Mouse (Mus musculus): ENCODE measurements around the gene Kif2c.

DNA sequence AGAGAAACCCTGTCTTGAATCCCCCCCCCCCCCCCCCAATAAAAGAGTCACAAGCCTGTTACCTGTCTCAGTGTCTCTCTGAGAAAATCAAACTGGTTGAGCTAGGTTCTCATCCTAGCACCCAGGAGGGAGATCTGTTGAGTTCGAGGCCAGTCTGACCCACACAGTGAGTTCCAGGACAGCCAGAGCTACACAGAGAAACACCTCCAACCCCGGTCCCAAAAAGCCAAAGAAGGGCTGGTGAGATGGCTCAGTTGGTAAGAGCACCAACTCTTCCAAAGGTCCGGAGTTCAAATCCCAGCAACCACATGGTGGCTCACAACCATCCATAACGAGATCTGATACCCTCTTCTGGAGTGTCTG, 20.5 kb upstream of the Kif2c start:
- TF ChIP-seq POLR2A (IDR thresholded peaks at IDR 0.05; ENCODE audit: borderline replicate concordance, extremely low read depth, insufficient read depth, insufficient read length, poor library complexity, severe bottlenecking), result no peak
- TF ChIP-seq CTCF (IDR thresholded peaks at IDR 0.05; ENCODE audit: borderline replicate concordance, extremely low read depth, insufficient read depth, insufficient read length), result no peak

All from brain, embryonic 14.5 days (tissue).